Mouse (Mus musculus) brown adipose tissue, adult 24 weeks (tissue): ENCODE results near the gene Ulk3. TPM values are rescaled to one million over a fixed set of nuclear protein-coding genes. Genes with fewer than 3 reads are reported as not detected.

ENCODE experiments used
- H3K27ac ChIP-seq: fragments of 200-500 bp; replicated peaks from 2 replicates; pipeline ENCODE4 v1.5.1; 2012; ENCODE audit warnings: low read depth, mild to moderate bottlenecking, low read length
- H3K4me1 ChIP-seq: fragments of 200-500 bp; 2 replicates; pipeline ENCODE4 v1.6.1; 2012; ENCODE audit warnings: low read length, mixed read lengths; ENCODE audit not compliant: control insufficient read depth, insufficient read depth, insufficient read length
- H3K4me3 ChIP-seq: fragments of 200-500 bp; 2 replicates; pipeline ENCODE4 v1.5.1; 2012; ENCODE audit warnings: low read depth, mild to moderate bottlenecking, low read length, moderate library complexity; ENCODE audit not compliant: insufficient read depth
- polyA plus RNA-seq: library from polyadenylated mRNA; stranded (reverse); fragments of >200 nt; gene quantifications from 2 replicates; pipeline ENCODE4 v1.2.4, GENCODE M21; 2012; ENCODE audit not compliant: missing spikeins, insufficient read depth, insufficient read length

Ulk3 gene
- polyA plus RNA-seq, 1 experiment = 3.6 TPM

GRCm38 (mm10) chr9:57641022-57641421 lies 51.8 kb downstream of the Ulk3 start:
- Histone ChIP-seq H3K4me1 (peaks cover 54% of the 10 kb centered on the region), H3K27ac (peak overlapping the region; percentile 38), H3K4me3 (no peak overlapping the region)

- Histone ChIP-seq H3K4me1 (peaks cover 54% of the 10 kb centered on the region), H3K27ac (peak overlapping the region; percentile 38; the same call in 1 of the 2 replicates), H3K4me3 (no peak overlapping the region)
These were observed 52.7 kb downstream of the Ulk3 start for GRCm38 (mm10) chr9:57641775-57642550.

GRCm38 (mm10) chr9:57643169-57643855 lies 54.1 kb downstream of the Ulk3 start:
- Histone ChIP-seq H3K4me3 (peak overlapping the region; percentile 79), H3K27ac (peak overlapping the region; percentile 16), H3K4me1 (peaks cover 41% of the 10 kb centered on the region)

- peaks cover 36% of the 10 kb centered on the region for H3K4me1 ChIP-seq
- peak overlapping the region; percentile 17 for H3K27ac ChIP-seq
- H3K4me3 ChIP-seq = peak overlapping the region; percentile 79
These were observed 54.6 kb downstream of the Ulk3 start for GRCm38 (mm10) chr9:57643856-57644180.

GRCm38 (mm10) chr9:57644442-57644943 lies 55.2 kb downstream of the Ulk3 start:
- peak overlapping the region; percentile 79 for H3K4me3 ChIP-seq
- peak overlapping the region; percentile 59 for H3K27ac ChIP-seq
- H3K4me1 ChIP-seq = peaks cover 30% of the 10 kb centered on the region

- H3K27ac ChIP-seq = peak overlapping the region; percentile 93
- peaks cover 24% of the 10 kb centered on the region for H3K4me1 ChIP-seq
- H3K4me3 ChIP-seq = peak overlapping the region; percentile 79
These were observed 56.0 kb downstream of the Ulk3 start for GRCm38 (mm10) chr9:57644944-57645893.

Other genes with a start within 250 kb of the Ulk3 start
- gene Ppcdc, start 149.3 kb upstream of the Ulk3 start, polyA plus RNA-seq = 16.5 and 22.5 TPM in 2 replicates
- gene Scamp5, start 121.4 kb upstream of the Ulk3 start, polyA plus RNA-seq = 5.2 and 5.5 TPM in 2 replicates
- gene Rpp25, start 85.4 kb upstream of the Ulk3 start, polyA plus RNA-seq = not detected in 2 replicates
- gene Cox5a, start 68.2 kb upstream of the Ulk3 start, polyA plus RNA-seq = 2,595 and 2,603 TPM in 2 replicates
- gene Fam219b, start 51.9 kb upstream of the Ulk3 start, polyA plus RNA-seq = 6.2 and 7.2 TPM in 2 replicates
- 15.3 and 17.6 TPM in 2 replicates for gene Mpi, start 36.7 kb upstream of the Ulk3 start, polyA plus RNA-seq
- 17.1 and 17.8 TPM in 2 replicates for gene Scamp2, start 28.5 kb upstream of the Ulk3 start, polyA plus RNA-seq
- gene Cplx3, start 16.8 kb downstream of the Ulk3 start, polyA plus RNA-seq = not detected in 2 replicates
- gene Lman1l, start 31.3 kb downstream of the Ulk3 start, polyA plus RNA-seq = not detected in 2 replicates
- gene Csk, start 64.2 kb downstream of the Ulk3 start, polyA plus RNA-seq = 16.3 and 16.8 TPM in 2 replicates
- gene Cyp1a2, start 94.3 kb downstream of the Ulk3 start, polyA plus RNA-seq = not detected in 2 replicates
- 2.6 and 4.5 TPM in 2 replicates for gene Cyp1a1, start 98.5 kb downstream of the Ulk3 start, polyA plus RNA-seq
- gene Edc3, start 119.1 kb downstream of the Ulk3 start, polyA plus RNA-seq = 4.4 and 5.7 TPM in 2 replicates
- gene Clk3, start 176.4 kb downstream of the Ulk3 start, polyA plus RNA-seq = 22.3 and 26.6 TPM in 2 replicates
- gene Arid3b, start 247.3 kb downstream of the Ulk3 start, polyA plus RNA-seq = 2.6 and 4.5 TPM in 2 replicates